Mouse (Mus musculus) stomach, embryonic 14.5 days (tissue): ENCODE results near the gene Inf2. TPM values are rescaled to one million over a fixed set of nuclear protein-coding genes. Genes with fewer than 3 reads are reported as not detected.
A peak's percentile ranks its signal among the peaks of the same experiment; 100 is the strongest.

Source experiments
- ATAC-seq: fragments of 200-750 bp; cut with Nextera tagmentation; 2 replicates; pipeline ENCODE4 v1.8.0; 2017; ENCODE audit warnings: low read depth, moderate TSS enrichment; ENCODE audit not compliant: insufficient number of reproducible peaks, insufficient read depth, low FRiP score
- H3K27ac ChIP-seq: fragments of 300-500 bp; sonication (generic); 2 replicates; pipeline ENCODE4 v1.5.1; 2014; ENCODE audit warnings: mild to moderate bottlenecking, low read length, moderate library complexity, mixed read lengths
- H3K27me3 ChIP-seq: fragments of 300-500 bp; sonication (generic); 2 replicates; pipeline ENCODE4 v1.6.1; 2014; ENCODE audit warnings: low read length, control low read depth, mixed read lengths; ENCODE audit not compliant: control insufficient read depth, insufficient read depth
- H3K36me3 ChIP-seq: fragments of 300-500 bp; sonication (generic); 2 replicates; pipeline ENCODE4 v1.6.1; 2014; ENCODE audit warnings: mild to moderate bottlenecking, control low read depth, low read length, moderate library complexity, mixed read lengths; ENCODE audit not compliant: control insufficient read depth, insufficient read depth
- H3K4me1 ChIP-seq: fragments of 300-500 bp; sonication (generic); 2 replicates; pipeline ENCODE4 v1.6.1; 2014; ENCODE audit warnings: low read length, control low read depth, mixed read lengths; ENCODE audit not compliant: control insufficient read depth, insufficient read depth
- H3K4me2 ChIP-seq: fragments of 300-500 bp; sonication (generic); replicated peaks from 2 replicates; pipeline ENCODE4 v1.6.1; 2014; ENCODE audit warnings: low read depth, low read length, control low read depth
- H3K4me3 ChIP-seq: fragments of 300-500 bp; sonication (generic); 2 replicates; pipeline ENCODE4 v1.5.1; 2014; ENCODE audit warnings: low read depth, low read length, control low read depth
- H3K9ac ChIP-seq: fragments of 300-500 bp; sonication (generic); replicated peaks from 2 replicates; pipeline ENCODE4 v1.6.1; 2014; ENCODE audit warnings: low read depth, mild to moderate bottlenecking, control low read depth, low read length, moderate library complexity, mixed read lengths
- H3K9me3 ChIP-seq: fragments of 300-500 bp; sonication (generic); 2 replicates; pipeline ENCODE4 v1.6.1; 2016; ENCODE audit warnings: low read depth, low read length, control low read depth; ENCODE audit not compliant: control insufficient read depth
- WGBS: fragments of 180-500 bp; shearing (Covaris S2); extraction: QIAGEN DNeasy Blood & Tissue Kit; methylation state at CpG from one replicate; pipeline ENCODE4 v1.1.7; 2014; 5-methylcytosine and 5-hydroxymethylcytosine counted together
- polyA plus RNA-seq: library from polyadenylated mRNA; unstranded; fragments of >200 nt; fragmentation: Nextera tagmentation; extraction: Ambion mirVana; gene quantifications from 2 replicates; pipeline ENCODE4 v1.2.1, GENCODE M21; 2014

The Inf2 gene
- 4.4 and 5.0 TPM in 2 replicates for polyA plus RNA-seq

- Histone ChIP-seq H3K4me2 (peak within 1 kb of the TSS; percentile 84), H3K9me3 (no peaks in the 10 kb centered on the region), H3K27me3 (no peaks in the 10 kb centered on the region), H3K4me1 (peaks cover 18% of the 10 kb centered on the region; the same call in 1 of the 2 replicates), H3K4me3 (peak within 1 kb of the TSS; percentile 55), H3K36me3 (no peaks in the 10 kb centered on the region), H3K27ac (no peak within 1 kb of the TSS; the same call in 1 of the 2 replicates), H3K9ac (peak within 1 kb of the TSS; percentile 48)
- peak; percentile 88 for ATAC-seq
- WGBS, result under 1% methylated on average over 44 of the region's 60 CpGs
These were observed at the start of gene Inf2 for GRCm38 (mm10) chr12:112588426-112589256. Gene Inf2 (plus strand): TSS chr12:112588784.

- H3K36me3 ChIP-seq, result no peaks in the 10 kb centered on the region
- ATAC-seq, result no peak
- H3K27ac ChIP-seq, result no peak overlapping the region
- H3K9me3 ChIP-seq, result no peaks in the 10 kb centered on the region
- H3K9ac ChIP-seq, result no peak overlapping the region
- H3K4me2 ChIP-seq, result no peak overlapping the region
- H3K4me3 ChIP-seq, result no peak overlapping the region
- H3K27me3 ChIP-seq, result no peaks in the 10 kb centered on the region
- H3K4me1 ChIP-seq, result no peaks in the 10 kb centered on the region
- WGBS, result 88% methylated on average over 7 of the region's 7 CpGs
These were observed 49.1 kb upstream of the Inf2 start for GRCm38 (mm10) chr12:112539466-112539965.

- Histone ChIP-seq H3K27me3 (no peaks in the 10 kb centered on the region), H3K4me3 (no peak overlapping the region), H3K4me2 (no peak overlapping the region), H3K9me3 (no peaks in the 10 kb centered on the region), H3K9ac (no peak overlapping the region), H3K4me1 (no peaks in the 10 kb centered on the region), H3K36me3 (no peaks in the 10 kb centered on the region), H3K27ac (no peak overlapping the region)
- ATAC-seq, result no peak
- 92% methylated on average over 12 of the region's 12 CpGs for WGBS
These were observed 48.3 kb upstream of the Inf2 start for GRCm38 (mm10) chr12:112540321-112540720.

GRCm38 (mm10) chr12:112541483-112542091, 47.0 kb upstream of the Inf2 start:
- H3K27me3 ChIP-seq, result no peaks in the 10 kb centered on the region
- no peak overlapping the region for H3K4me3 ChIP-seq
- no peaks in the 10 kb centered on the region for H3K4me1 ChIP-seq
- H3K27ac ChIP-seq, result no peak overlapping the region
- no peak overlapping the region for H3K4me2 ChIP-seq
- 74% methylated on average over 8 of the region's 8 CpGs for WGBS
- no peaks in the 10 kb centered on the region for H3K36me3 ChIP-seq
- H3K9ac ChIP-seq, result no peak overlapping the region
- no peak for ATAC-seq
- no peaks in the 10 kb centered on the region for H3K9me3 ChIP-seq

- no peak for ATAC-seq
- no peaks in the 10 kb centered on the region for H3K27me3 ChIP-seq
- H3K4me3 ChIP-seq, result no peak overlapping the region
- no peak overlapping the region for H3K27ac ChIP-seq
- no peaks in the 10 kb centered on the region for H3K36me3 ChIP-seq
- no peaks in the 10 kb centered on the region for H3K4me1 ChIP-seq
- H3K4me2 ChIP-seq, result no peak overlapping the region
- 62% methylated on average over 13 of the region's 13 CpGs for WGBS
- H3K9ac ChIP-seq, result no peak overlapping the region
- no peaks in the 10 kb centered on the region for H3K9me3 ChIP-seq
These were observed 46.2 kb upstream of the Inf2 start for GRCm38 (mm10) chr12:112542257-112542919.

GRCm38 (mm10) chr12:112542920-112543300, 45.7 kb upstream of the Inf2 start:
- no peaks in the 10 kb centered on the region for H3K4me1 ChIP-seq
- 5% methylated on average over 11 of the region's 11 CpGs for WGBS
- no peak overlapping the region for H3K27ac ChIP-seq
- H3K36me3 ChIP-seq, result no peaks in the 10 kb centered on the region
- no peaks in the 10 kb centered on the region for H3K27me3 ChIP-seq
- H3K9me3 ChIP-seq, result no peaks in the 10 kb centered on the region
- H3K4me3 ChIP-seq, result no peak overlapping the region
- H3K9ac ChIP-seq, result no peak overlapping the region
- no peak overlapping the region for H3K4me2 ChIP-seq
- peak; percentile 44; the same call in 1 of the 2 replicates for ATAC-seq

GRCm38 (mm10) chr12:112543941-112544340, 44.6 kb upstream of the Inf2 start:
- Histone ChIP-seq H3K27ac (no peak overlapping the region), H3K4me1 (no peaks in the 10 kb centered on the region), H3K4me3 (no peak overlapping the region), H3K9me3 (no peaks in the 10 kb centered on the region), H3K27me3 (no peaks in the 10 kb centered on the region), H3K9ac (no peak overlapping the region), H3K4me2 (no peak overlapping the region), H3K36me3 (no peaks in the 10 kb centered on the region)
- WGBS, result 55% methylated on average over 9 of the region's 9 CpGs
- ATAC-seq, result no peak

GRCm38 (mm10) chr12:112544946-112545701, 43.5 kb upstream of the Inf2 start:
- Histone ChIP-seq H3K4me2 (no peak overlapping the region), H3K36me3 (no peaks in the 10 kb centered on the region), H3K4me1 (no peaks in the 10 kb centered on the region), H3K4me3 (no peak overlapping the region), H3K9me3 (no peaks in the 10 kb centered on the region), H3K9ac (no peak overlapping the region), H3K27ac (no peak overlapping the region), H3K27me3 (no peaks in the 10 kb centered on the region)
- 38% methylated on average over 12 of the region's 12 CpGs for WGBS
- ATAC-seq, result no peak
